Mouse (Mus musculus) heart, embryonic 15.5 days (tissue): ENCODE data around the gene Slc30a2. TPM values are rescaled to one million over a fixed set of nuclear protein-coding genes. Genes with fewer than 3 reads are reported as not detected.

Experiments used
- ATAC-seq: fragments of 200-750 bp; cut with Nextera tagmentation; replicated peaks from 2 replicates; pipeline ENCODE4 v1.8.0; 2017; ENCODE audit warnings: low read depth, moderate TSS enrichment; ENCODE audit not compliant: insufficient number of reproducible peaks, insufficient read depth, low FRiP score
- H3K27ac ChIP-seq: fragments of 300-500 bp; sonication (generic); 2 replicates; pipeline ENCODE4 v1.5.1; 2015; ENCODE audit warnings: mild to moderate bottlenecking, inconsistent platforms
- H3K27me3 ChIP-seq: fragments of 300-500 bp; sonication (generic); 2 replicates; pipeline ENCODE4 v1.6.1; 2015; ENCODE audit warnings: inconsistent platforms
- H3K36me3 ChIP-seq: fragments of 300-500 bp; sonication (generic); 2 replicates; pipeline ENCODE4 v1.6.1; 2015; ENCODE audit warnings: mild to moderate bottlenecking, inconsistent platforms
- H3K4me1 ChIP-seq: fragments of 300-500 bp; sonication (generic); replicated peaks from 2 replicates; pipeline ENCODE4 v1.6.1; 2015; ENCODE audit warnings: inconsistent platforms
- H3K4me2 ChIP-seq: fragments of 300-500 bp; sonication (generic); 2 replicates; pipeline ENCODE4 v1.6.1; 2015; ENCODE audit warnings: inconsistent platforms, mild to moderate bottlenecking, moderate library complexity
- H3K4me3 ChIP-seq: fragments of 300-500 bp; sonication (generic); 2 replicates; pipeline ENCODE4 v1.5.1; 2015; ENCODE audit warnings: mild to moderate bottlenecking, inconsistent platforms
- H3K9ac ChIP-seq: fragments of 300-500 bp; sonication (generic); 2 replicates; pipeline ENCODE4 v1.6.1; 2015; ENCODE audit warnings: mild to moderate bottlenecking, inconsistent platforms
- H3K9me3 ChIP-seq: fragments of 300-500 bp; sonication (generic); replicated peaks from 2 replicates; pipeline ENCODE4 v1.6.1; 2016; ENCODE audit warnings: inconsistent platforms
- WGBS: fragments of 180-500 bp; shearing (Covaris S2); methylation state at CpG from one replicate; pipeline ENCODE4 v1.1.7; 2015; ENCODE audit warnings: mixed read lengths; 5-methylcytosine and 5-hydroxymethylcytosine counted together
- polyA plus RNA-seq: library from polyadenylated mRNA; unstranded; fragments of >200 nt; fragmentation: Nextera tagmentation; extraction: Ambion mirVana; gene quantifications from 2 replicates; pipeline ENCODE4 v1.2.1, GENCODE M21; 2015

Gene Slc30a2
- polyA plus RNA-seq, 1 experiment from 2014 or later = 0.21 TPM

DNA sequence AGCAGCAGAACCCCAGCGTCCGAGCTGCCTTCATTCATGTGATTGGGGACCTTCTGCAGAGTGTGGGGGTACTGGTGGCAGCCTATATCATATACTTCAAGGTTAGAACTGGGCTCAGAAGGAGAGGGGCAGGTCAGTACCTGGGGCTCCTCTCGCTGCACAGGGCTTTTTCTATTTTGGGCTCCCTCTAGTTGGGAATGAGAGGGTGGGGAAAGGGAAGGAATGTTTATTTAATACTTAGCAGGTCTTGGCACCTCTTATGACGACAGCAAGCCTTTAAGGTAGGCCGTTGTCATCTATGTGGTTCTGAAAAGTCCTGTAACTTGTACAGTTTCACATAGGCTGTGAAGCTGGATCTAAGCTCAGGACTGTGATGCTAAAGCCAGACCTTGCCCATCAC is 5.6 kb downstream of the Slc30a2 start:
- peaks cover 29% of the 10 kb centered on the region for H3K4me1 ChIP-seq
- 42% methylated on average over 5 of the region's 5 CpGs for WGBS
- H3K9me3 ChIP-seq = no peaks in the 10 kb centered on the region
- no peak overlapping the region for H3K9ac ChIP-seq
- H3K27me3 ChIP-seq = peaks cover 18% of the 10 kb centered on the region
- H3K4me2 ChIP-seq = peak overlapping the region; percentile 29; the same call in 1 of the 2 replicates
- H3K27ac ChIP-seq = no peak overlapping the region
- no peak for ATAC-seq
- no peaks in the 10 kb centered on the region for H3K36me3 ChIP-seq
- no peak overlapping the region for H3K4me3 ChIP-seq

DNA sequence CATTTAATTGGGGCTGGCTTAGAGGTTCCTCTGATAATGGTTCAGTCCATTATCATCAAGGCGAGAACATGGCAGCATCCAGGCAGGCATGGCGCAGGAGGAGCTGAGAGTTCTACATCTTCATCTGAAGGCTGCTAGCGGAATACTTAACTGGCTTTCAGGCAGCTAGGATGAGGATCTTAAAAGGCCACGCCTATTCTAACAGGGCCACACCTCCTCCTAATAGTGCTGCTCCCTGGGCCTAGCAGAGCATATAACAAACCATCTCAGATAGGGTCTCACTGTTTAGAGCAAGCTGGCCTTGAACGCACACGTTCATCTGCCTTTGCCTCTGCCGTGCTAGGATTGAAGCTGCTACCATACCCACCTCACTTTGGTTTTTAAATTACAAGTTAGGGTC is 6.8 kb downstream of the Slc30a2 start:
- H3K9me3 ChIP-seq = no peaks in the 10 kb centered on the region
- no peaks in the 10 kb centered on the region for H3K36me3 ChIP-seq
- 94% methylated on average over 7 of the region's 7 CpGs for WGBS
- no peak overlapping the region for H3K4me2 ChIP-seq
- ATAC-seq = no peak
- no peak overlapping the region for H3K27ac ChIP-seq
- H3K4me1 ChIP-seq = peaks cover 27% of the 10 kb centered on the region
- H3K9ac ChIP-seq = no peak overlapping the region
- peaks cover 9% of the 10 kb centered on the region for H3K27me3 ChIP-seq
- H3K4me3 ChIP-seq = no peak overlapping the region

DNA sequence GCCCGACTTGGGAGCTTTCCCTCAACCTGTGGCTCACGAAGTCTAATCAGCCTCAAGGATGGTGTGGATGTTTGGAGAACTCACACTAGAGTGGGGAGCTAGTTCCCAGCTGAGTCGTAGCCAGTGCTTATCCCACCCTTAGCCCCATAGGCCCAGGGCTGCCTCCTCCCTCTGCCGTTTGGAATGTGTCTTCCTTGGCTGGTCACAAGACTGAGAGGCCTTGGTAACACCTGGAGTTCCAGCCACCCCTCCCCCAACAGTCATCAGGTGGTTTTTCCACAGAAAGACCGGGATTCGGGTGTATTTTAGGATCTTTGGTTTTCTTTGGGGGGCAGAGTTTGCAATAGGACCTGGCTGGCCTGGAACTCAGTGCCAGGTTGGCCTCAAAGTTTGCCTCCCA is 7.7 kb downstream of the Slc30a2 start:
- Histone ChIP-seq H3K4me2 (no peak overlapping the region), H3K27ac (no peak overlapping the region), H3K4me3 (no peak overlapping the region), H3K4me1 (peaks cover 35% of the 10 kb centered on the region), H3K27me3 (peaks cover 4% of the 10 kb centered on the region; the same call in 1 of the 2 replicates), H3K9ac (no peak overlapping the region), H3K9me3 (no peaks in the 10 kb centered on the region), H3K36me3 (no peaks in the 10 kb centered on the region)
- 82% methylated on average over 6 of the region's 6 CpGs for WGBS
- ATAC-seq = no peak

DNA sequence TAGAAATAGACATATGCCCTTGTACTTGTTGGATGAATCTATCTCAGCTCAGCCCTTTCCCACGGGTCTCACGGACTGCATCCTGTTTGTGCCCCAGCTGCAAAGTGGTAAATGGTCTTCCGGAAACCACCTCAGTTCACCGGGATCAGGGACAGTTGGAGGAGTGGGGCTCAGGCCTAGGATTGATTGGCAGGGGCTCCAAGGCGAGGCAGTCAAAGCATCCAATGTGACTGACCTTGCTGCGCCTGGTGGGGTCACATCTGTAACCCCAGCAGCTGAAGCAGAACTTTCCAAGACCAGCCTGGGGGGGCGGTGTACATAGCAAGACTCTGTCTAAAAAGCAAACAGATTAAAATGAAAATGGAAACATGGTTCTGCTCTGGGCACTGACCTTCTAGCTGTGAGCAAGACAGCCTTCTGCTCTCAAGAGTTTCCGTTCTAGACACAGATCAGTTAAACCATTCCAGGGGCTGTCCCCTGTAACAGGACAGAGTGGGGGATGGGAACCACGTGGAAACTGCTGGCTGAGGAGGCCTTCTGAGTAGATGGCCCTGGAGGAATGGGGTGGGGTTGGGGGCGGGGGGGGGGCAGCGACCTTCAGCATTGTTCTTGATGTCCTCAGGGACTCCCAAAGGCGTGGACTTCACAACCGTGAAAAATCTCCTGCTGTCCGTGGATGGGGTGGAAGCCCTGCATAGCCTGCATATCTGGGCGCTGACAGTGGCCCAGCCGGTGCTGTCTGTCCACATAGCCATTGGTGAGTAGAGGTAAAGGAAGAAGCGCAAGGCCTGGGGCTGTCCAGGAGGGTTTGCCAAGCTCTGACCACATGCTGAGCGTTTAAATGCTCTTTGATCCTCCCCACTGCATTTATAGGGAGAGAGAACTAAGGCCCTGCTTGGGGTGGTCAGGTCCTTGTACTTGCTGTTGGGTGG is 8.6 kb downstream of the Slc30a2 start:
- Histone ChIP-seq H3K36me3 (no peaks in the 10 kb centered on the region), H3K27me3 (0 out of 2 replicates have a peak, but pooled peaks cover 3% of the 10 kb centered on the region), H3K9me3 (no peaks in the 10 kb centered on the region), H3K27ac (no peak overlapping the region), H3K9ac (no peak overlapping the region), H3K4me1 (peaks cover 44% of the 10 kb centered on the region), H3K4me3 (no peak overlapping the region), H3K4me2 (no peak overlapping the region)
- no peak for ATAC-seq
- 44% methylated on average over 18 of the region's 18 CpGs for WGBS

DNA sequence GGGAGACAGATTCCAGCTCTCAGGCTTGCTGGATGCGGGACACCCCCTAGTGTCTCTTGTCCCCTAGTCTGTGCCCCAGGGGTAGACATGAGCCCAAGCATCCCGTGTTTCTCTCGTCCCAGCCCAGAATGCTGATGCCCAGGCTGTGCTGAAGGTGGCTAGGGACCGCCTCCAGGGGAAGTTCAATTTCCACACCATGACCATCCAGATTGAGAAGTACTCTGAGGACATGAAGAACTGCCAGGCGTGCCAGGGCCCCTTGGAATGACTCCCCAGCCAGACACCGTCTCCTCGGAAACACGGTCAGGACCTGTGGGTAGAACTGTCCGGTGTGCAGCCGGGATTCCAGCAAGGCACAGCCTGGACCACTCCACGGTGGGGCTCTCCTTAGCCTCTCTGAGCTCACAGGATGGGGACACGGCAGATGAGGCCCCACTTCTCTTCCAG is 9.3 kb downstream of the Slc30a2 start:
- WGBS = 73% methylated on average over 12 of the region's 12 CpGs
- H3K27ac ChIP-seq = no peak overlapping the region
- H3K36me3 ChIP-seq = no peaks in the 10 kb centered on the region
- no peak overlapping the region for H3K4me3 ChIP-seq
- no peak overlapping the region for H3K4me2 ChIP-seq
- no peaks in the 10 kb centered on the region for H3K9me3 ChIP-seq
- ATAC-seq = no peak
- no peak overlapping the region for H3K9ac ChIP-seq
- H3K4me1 ChIP-seq = peaks cover 51% of the 10 kb centered on the region
- H3K27me3 ChIP-seq = no peaks in the 10 kb centered on the region

DNA sequence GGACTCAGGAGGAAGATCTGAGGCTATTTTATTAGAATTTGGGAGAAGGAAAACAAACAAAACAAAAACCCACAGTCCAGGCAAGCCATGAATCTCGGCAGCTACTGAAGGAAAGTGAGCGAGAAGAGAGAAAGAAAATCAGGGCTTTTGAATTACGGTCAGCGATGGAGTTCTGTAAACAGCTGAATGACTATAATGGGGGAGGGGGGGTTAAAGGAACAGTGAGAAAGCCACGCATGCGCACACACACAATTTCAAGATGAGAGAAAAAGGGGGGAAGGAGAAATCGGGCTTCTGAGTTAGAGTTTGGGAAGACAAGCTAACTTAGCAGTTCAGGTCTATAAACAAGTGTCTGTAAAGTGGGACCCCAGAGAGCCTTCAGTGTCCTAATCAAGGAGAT is 9.9 kb downstream of the Slc30a2 start:
- no peaks in the 10 kb centered on the region for H3K9me3 ChIP-seq
- no peak for ATAC-seq
- WGBS = 81% methylated on average over 7 of the region's 7 CpGs
- H3K4me2 ChIP-seq = no peak overlapping the region
- no peak overlapping the region for H3K4me3 ChIP-seq
- H3K4me1 ChIP-seq = peaks cover 52% of the 10 kb centered on the region
- no peak overlapping the region for H3K9ac ChIP-seq
- peaks cover 5% of the 10 kb centered on the region; the same call in 1 of the 2 replicates for H3K27me3 ChIP-seq
- no peaks in the 10 kb centered on the region for H3K36me3 ChIP-seq
- no peak overlapping the region for H3K27ac ChIP-seq

DNA sequence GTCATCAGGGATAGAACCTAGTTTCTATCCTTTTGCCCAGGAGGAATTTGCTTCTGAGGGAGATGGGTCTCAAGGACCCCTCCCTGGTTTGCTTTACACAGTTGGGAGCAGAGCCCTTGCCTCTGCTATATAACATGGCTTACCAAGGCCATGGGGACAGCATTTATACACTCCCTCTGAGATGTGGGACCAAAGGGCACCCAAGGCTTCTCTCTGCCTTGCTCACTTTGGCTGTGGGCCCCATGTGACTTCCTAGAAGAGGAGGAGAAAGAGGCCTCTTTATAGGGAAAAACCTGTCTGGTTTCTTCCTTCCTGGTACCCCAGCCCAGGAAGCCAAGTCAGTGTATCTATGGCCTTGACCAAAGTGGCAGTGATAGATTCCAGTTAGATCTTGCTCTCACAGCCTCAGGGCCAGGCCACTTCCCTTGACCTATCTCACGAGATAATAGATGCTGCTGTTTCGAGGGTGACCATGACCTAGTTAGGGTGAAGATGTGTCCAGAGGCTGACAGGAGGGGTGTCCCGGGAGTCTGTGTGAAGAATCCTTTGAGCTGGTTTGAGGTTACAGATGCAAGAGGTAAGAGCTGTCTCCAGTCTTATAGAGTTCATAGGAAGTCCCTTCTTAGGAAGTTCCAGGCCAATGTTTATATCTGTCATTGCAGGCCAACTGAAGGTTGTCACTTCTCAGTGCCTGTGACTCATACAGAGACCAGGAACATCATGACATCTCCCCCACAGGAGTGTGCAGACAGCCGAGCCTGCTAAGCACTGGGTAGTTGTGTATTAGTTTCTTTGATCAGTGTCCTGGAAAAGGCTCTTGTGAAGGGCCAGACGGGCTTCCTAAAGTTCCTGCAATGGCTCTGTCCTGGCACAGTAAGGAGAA is 10.8 kb downstream of the Slc30a2 start:
- Histone ChIP-seq H3K9me3 (no peaks in the 10 kb centered on the region), H3K27ac (no peak overlapping the region), H3K4me2 (no peak overlapping the region), H3K36me3 (no peaks in the 10 kb centered on the region), H3K4me1 (peaks cover 44% of the 10 kb centered on the region), H3K9ac (no peak overlapping the region), H3K27me3 (peaks cover 7% of the 10 kb centered on the region; the same call in 1 of the 2 replicates), H3K4me3 (no peak overlapping the region)
- 53% methylated on average over 5 of the region's 5 CpGs for WGBS
- no peak for ATAC-seq

DNA sequence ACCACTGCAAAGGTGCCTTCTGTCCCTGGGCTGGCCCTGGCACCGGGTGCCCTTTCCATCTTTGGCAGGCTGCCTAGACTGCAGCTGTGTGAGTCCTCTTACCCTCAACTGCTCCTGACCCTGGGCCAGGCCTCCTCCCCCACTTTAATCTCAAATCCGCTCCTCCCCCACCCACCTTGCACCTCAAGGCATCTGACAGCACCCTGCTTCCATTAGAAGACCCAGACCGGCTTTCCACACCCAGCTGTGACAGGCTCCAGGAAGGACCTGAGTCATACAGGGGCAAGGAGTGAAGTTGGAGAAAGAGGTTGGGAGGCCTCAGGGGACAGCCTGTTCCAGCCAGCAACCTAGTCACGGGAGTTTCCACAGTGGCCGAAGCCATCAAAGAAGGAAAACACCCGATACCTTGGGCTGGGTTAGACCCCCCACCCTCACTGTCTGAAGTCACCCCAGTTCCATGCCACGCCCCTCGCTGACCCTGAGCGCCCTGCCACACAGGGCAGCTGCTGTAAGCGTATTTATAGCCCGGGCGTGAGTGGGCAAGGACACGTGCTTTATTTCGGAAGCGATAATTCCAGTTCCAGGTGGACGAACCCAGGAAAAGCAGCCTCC is 13.0 kb downstream of the Slc30a2 start:
- Histone ChIP-seq H3K36me3 (no peaks in the 10 kb centered on the region), H3K4me2 (peak overlapping the region; percentile 32), H3K27me3 (peaks cover 7% of the 10 kb centered on the region; the same call in 1 of the 2 replicates), H3K4me1 (peaks cover 44% of the 10 kb centered on the region), H3K9ac (no peak overlapping the region), H3K27ac (peak overlapping the region; percentile 65), H3K9me3 (no peaks in the 10 kb centered on the region), H3K4me3 (no peak overlapping the region)
- peak; percentile 60 for ATAC-seq
- WGBS = 25% methylated on average over 16 of the region's 16 CpGs

DNA sequence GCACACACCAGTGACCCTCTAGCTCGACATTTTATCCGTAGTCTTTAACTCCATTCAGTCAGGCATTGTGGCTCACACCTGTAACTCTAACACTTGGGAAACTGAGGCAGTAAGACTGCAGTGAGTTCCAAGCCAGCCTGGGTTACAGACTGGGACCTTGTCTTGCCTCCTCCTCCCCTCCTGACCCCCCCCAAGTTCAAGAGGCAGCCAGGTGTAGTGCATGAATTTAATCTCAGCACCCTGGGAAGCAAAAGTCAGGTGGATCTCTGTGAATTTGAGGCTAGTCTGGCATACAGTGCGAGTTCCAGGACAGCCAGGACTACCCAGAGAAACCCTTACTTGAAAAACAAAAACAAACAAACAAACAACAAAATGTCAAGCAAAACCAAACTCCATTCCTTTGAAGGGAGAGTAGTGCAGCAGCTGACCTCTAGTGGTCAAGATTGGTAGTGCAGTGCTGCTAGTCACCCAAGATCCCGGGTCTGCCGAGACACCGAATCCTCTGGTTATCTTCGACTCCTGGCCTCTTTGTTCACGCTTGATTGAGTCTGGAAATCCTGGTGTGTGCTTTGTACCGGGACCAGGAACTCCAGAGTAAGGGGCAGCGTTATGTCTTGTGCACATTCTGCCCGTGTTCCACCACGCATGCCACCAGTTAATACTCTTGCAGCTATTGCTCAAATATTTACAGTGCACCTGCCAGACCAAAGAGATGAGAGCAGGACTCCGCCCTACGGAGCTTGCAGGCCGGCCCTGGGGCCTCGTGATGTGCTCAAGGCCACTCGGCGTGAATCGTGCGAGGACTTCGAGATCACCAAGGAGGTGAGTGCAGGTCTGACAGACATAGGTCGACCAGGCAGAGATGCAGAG is 13.8 kb downstream of the Slc30a2 start:
- Histone ChIP-seq H3K27ac (peak overlapping the region; percentile 65), H3K4me2 (peak overlapping the region; percentile 42), H3K9me3 (no peaks in the 10 kb centered on the region), H3K27me3 (peaks cover 7% of the 10 kb centered on the region; the same call in 1 of the 2 replicates), H3K9ac (no peak overlapping the region), H3K4me1 (peaks cover 43% of the 10 kb centered on the region), H3K36me3 (no peaks in the 10 kb centered on the region), H3K4me3 (no peak overlapping the region)
- no peak for ATAC-seq
- WGBS = 22% methylated on average over 22 of the region's 22 CpGs

DNA sequence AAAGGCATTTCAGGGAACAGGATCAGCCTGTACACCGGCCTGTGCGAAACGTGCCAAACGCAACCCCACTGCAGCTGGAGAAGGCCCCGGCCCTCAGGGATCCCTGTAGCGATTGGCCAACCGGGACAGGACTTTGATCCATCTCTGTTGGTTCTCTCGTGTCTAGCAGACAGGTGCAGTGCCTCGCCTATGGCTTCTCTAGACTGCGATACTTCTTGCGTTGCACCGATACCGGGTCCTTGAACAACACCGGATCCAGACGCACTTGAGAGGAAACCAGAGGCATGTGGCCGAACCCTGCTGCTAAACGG is 14.4 kb downstream of the Slc30a2 start:
- Histone ChIP-seq H3K4me1 (peaks cover 44% of the 10 kb centered on the region), H3K27ac (no peak overlapping the region), H3K36me3 (no peaks in the 10 kb centered on the region), H3K4me2 (no peak overlapping the region), H3K9me3 (no peaks in the 10 kb centered on the region), H3K4me3 (no peak overlapping the region), H3K9ac (no peak overlapping the region), H3K27me3 (peaks cover 7% of the 10 kb centered on the region; the same call in 1 of the 2 replicates)
- 49% methylated on average over 17 of the region's 17 CpGs for WGBS
- no peak for ATAC-seq
